Mouse (Mus musculus): ENCODE results near the gene Prkg1. TPM values are rescaled to one million over a fixed set of nuclear protein-coding genes. Genes with fewer than 3 reads are reported as not detected.
A peak's percentile ranks its signal among the peaks of the same experiment; 100 is the strongest.

Gene Prkg1
- polyA plus RNA-seq, 1 experiment from 2014 or later: 6.0 TPM

- peak; percentile 85 for ATAC-seq (ENCODE audit: insufficient read depth)
- no peak for TF ChIP-seq CTCF (IDR thresholded peaks at IDR 0.05; ENCODE audit: low read depth)
- H3K4me1 ChIP-seq (ENCODE audit: insufficient read depth): no peaks in the 10 kb centered on the region; the same call in 1 of the 2 replicates
These were observed 21.4 kb downstream of the Prkg1 start for GRCm38 (mm10) chr19:31743241-31744045.

DNA sequence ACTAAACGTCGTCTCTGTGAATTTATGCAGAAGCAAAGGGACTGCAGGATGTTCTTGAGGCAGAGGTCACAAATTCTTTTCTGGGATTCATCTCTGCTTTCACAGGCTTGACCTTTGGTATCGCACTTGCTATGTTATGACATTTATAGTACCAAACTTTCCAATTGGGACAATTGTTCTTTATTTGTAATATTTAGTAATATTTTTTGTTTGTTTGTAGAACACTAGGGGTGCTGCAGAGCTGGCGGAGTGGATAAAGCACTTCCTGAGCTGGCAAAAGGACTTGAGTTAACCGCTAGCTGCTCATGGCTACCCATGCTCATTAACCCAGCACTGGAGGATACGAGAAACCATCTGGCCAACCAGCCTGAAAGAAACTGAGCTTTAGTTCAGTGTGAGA lies 49.9 kb downstream of the Prkg1 start:
- 77% methylated on average over 6 of the region's 6 CpGs for WGBS
- Histone ChIP-seq H3K4me3 (ENCODE audit: low read depth, low read length) (no peak overlapping the region), H3K4me1 (ENCODE audit: insufficient read depth) (no peaks in the 10 kb centered on the region), H3K36me3 (ENCODE audit: insufficient read depth) (no peaks in the 10 kb centered on the region), H3K9ac (no peak overlapping the region), H3K9me3 (ENCODE audit: low read depth, low read length) (no peaks in the 10 kb centered on the region), H3K27ac (ENCODE audit: low read depth) (no peak overlapping the region), H3K4me2 (no peak overlapping the region), H3K27me3 (ENCODE audit: insufficient read depth, low read length) (no peaks in the 10 kb centered on the region)
- DNase-seq: no peak
- no peak for TF ChIP-seq CTCF (IDR thresholded peaks at IDR 0.05; ENCODE audit: low read depth)
- no peak for ATAC-seq (ENCODE audit: insufficient read depth)

More at GRCm38 (mm10) chr19:31743241-31744045, 21.4 kb downstream of the Prkg1 start:
- Histone ChIP-seq H3K27ac (ENCODE audit: low read depth) (peak overlapping the region; percentile 67), H3K9ac (no peak overlapping the region), H3K36me3 (ENCODE audit: insufficient read depth) (no peaks in the 10 kb centered on the region), H3K4me3 (ENCODE audit: low read depth, low read length) (no peak overlapping the region), H3K27me3 (ENCODE audit: insufficient read depth, low read length) (no peaks in the 10 kb centered on the region), H3K4me2 (no peak overlapping the region), H3K9me3 (ENCODE audit: low read depth, low read length) (no peaks in the 10 kb centered on the region)
- DNase-seq: peak; percentile 75
- 45% methylated on average over 8 of the region's 8 CpGs for WGBS

DNA sequence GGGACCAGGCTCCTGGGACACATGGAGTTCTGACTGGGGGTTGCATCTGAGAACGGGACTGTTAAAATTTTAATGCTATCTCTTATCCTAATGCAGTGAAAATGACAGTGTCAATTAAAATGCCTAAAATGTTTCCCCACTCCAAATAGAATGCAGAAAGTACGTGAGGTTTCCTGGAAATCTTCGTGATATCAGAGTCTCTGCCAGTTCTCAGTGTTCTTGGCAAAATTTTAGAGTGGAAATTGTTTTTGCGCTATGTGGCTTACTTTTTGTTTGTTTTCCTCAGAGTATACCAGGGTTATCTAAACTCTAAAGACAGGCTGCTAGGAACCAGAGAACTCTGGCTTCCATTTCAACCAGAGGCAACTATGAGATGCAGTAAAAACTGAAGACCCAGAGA lies 50.4 kb downstream of the Prkg1 start:
- TF ChIP-seq CTCF (IDR thresholded peaks at IDR 0.05; ENCODE audit: low read depth): no peak
- WGBS: 74% methylated on average over 4 of the region's 4 CpGs
- H3K27ac ChIP-seq (ENCODE audit: low read depth): no peak overlapping the region
- no peak overlapping the region for H3K4me2 ChIP-seq
- no peak for ATAC-seq (ENCODE audit: insufficient read depth)
- no peaks in the 10 kb centered on the region for H3K9me3 ChIP-seq (ENCODE audit: low read depth, low read length)
- no peak overlapping the region for H3K9ac ChIP-seq
- no peak for DNase-seq
- H3K4me3 ChIP-seq (ENCODE audit: low read depth, low read length): no peak overlapping the region
- no peaks in the 10 kb centered on the region for H3K36me3 ChIP-seq (ENCODE audit: insufficient read depth)
- H3K4me1 ChIP-seq (ENCODE audit: insufficient read depth): no peaks in the 10 kb centered on the region
- no peaks in the 10 kb centered on the region for H3K27me3 ChIP-seq (ENCODE audit: insufficient read depth, low read length)

GRCm38 (mm10) chr19:31713321-31713720 lies 51.5 kb downstream of the Prkg1 start:
- TF ChIP-seq CTCF (IDR thresholded peaks at IDR 0.05; ENCODE audit: low read depth): no peak
- DNase-seq: no peak
- H3K4me1 ChIP-seq (ENCODE audit: insufficient read depth): no peaks in the 10 kb centered on the region
- no peak overlapping the region for H3K4me2 ChIP-seq
- no peaks in the 10 kb centered on the region for H3K36me3 ChIP-seq (ENCODE audit: insufficient read depth)
- ATAC-seq (ENCODE audit: insufficient read depth): no peak
- no peak overlapping the region for H3K4me3 ChIP-seq (ENCODE audit: low read depth, low read length)
- H3K27ac ChIP-seq (ENCODE audit: low read depth): no peak overlapping the region
- WGBS: 47% methylated on average over 4 of the region's 4 CpGs
- no peaks in the 10 kb centered on the region for H3K27me3 ChIP-seq (ENCODE audit: insufficient read depth, low read length)
- H3K9me3 ChIP-seq (ENCODE audit: low read depth, low read length): no peaks in the 10 kb centered on the region
- no peak overlapping the region for H3K9ac ChIP-seq

GRCm38 (mm10) chr19:31710336-31710735 lies 54.5 kb downstream of the Prkg1 start:
- 80% methylated on average over 4 of the region's 4 CpGs for WGBS
- no peak overlapping the region for H3K9ac ChIP-seq
- H3K4me3 ChIP-seq (ENCODE audit: low read depth, low read length): no peak overlapping the region
- no peaks in the 10 kb centered on the region for H3K27me3 ChIP-seq (ENCODE audit: insufficient read depth, low read length)
- TF ChIP-seq CTCF (IDR thresholded peaks at IDR 0.05; ENCODE audit: low read depth): no peak
- no peak for ATAC-seq (ENCODE audit: insufficient read depth)
- no peaks in the 10 kb centered on the region for H3K9me3 ChIP-seq (ENCODE audit: low read depth, low read length)
- no peak for DNase-seq
- no peaks in the 10 kb centered on the region for H3K4me1 ChIP-seq (ENCODE audit: insufficient read depth)
- H3K4me2 ChIP-seq: no peak overlapping the region
- H3K27ac ChIP-seq (ENCODE audit: low read depth): no peak overlapping the region
- H3K36me3 ChIP-seq (ENCODE audit: insufficient read depth): no peaks in the 10 kb centered on the region

- Histone ChIP-seq H3K27ac (ENCODE audit: low read depth) (no peak overlapping the region), H3K9ac (no peak overlapping the region), H3K4me1 (ENCODE audit: insufficient read depth) (no peaks in the 10 kb centered on the region), H3K4me3 (ENCODE audit: low read depth, low read length) (no peak overlapping the region), H3K36me3 (ENCODE audit: insufficient read depth) (no peaks in the 10 kb centered on the region), H3K27me3 (ENCODE audit: insufficient read depth, low read length) (no peaks in the 10 kb centered on the region), H3K4me2 (no peak overlapping the region), H3K9me3 (ENCODE audit: low read depth, low read length) (no peaks in the 10 kb centered on the region)
- ATAC-seq (ENCODE audit: insufficient read depth) (no peak), DNase-seq (no peak)
- peak; percentile 28 for TF ChIP-seq CTCF (IDR thresholded peaks at IDR 0.05; ENCODE audit: low read depth)
These were observed 60.8 kb downstream of the Prkg1 start for GRCm38 (mm10) chr19:31703991-31704390.

GRCm38 (mm10) chr19:31698916-31699315 lies 65.9 kb downstream of the Prkg1 start:
- H3K4me3 ChIP-seq (ENCODE audit: low read depth, low read length): no peak overlapping the region
- H3K27ac ChIP-seq (ENCODE audit: low read depth): no peak overlapping the region
- H3K9ac ChIP-seq: no peak overlapping the region
- WGBS: 24% methylated on average over 6 of the region's 6 CpGs
- no peak overlapping the region for H3K4me2 ChIP-seq
- TF ChIP-seq CTCF (IDR thresholded peaks at IDR 0.05; ENCODE audit: low read depth): no peak
- H3K36me3 ChIP-seq (ENCODE audit: insufficient read depth): no peaks in the 10 kb centered on the region
- DNase-seq: no peak
- H3K9me3 ChIP-seq (ENCODE audit: low read depth, low read length): no peaks in the 10 kb centered on the region
- H3K4me1 ChIP-seq (ENCODE audit: insufficient read depth): no peaks in the 10 kb centered on the region
- no peak for ATAC-seq (ENCODE audit: insufficient read depth)
- no peaks in the 10 kb centered on the region for H3K27me3 ChIP-seq (ENCODE audit: insufficient read depth, low read length)
